Mouse (Mus musculus) lung, postnatal 14 days (tissue): ENCODE results near the gene Rimbp2.
A peak's percentile ranks its signal among the peaks of the same experiment; 100 is the strongest.
"Not testable (repeated sequence)": the region's sequence is repeated elsewhere in the genome, so short reads cannot be mapped to it uniquely, and the experiment has no call there.

ENCODE experiments used
- DNase-seq: peaks from one replicate; pipeline ENCODE4 v3.0.0; 2021

Rimbp2 gene

DNA sequence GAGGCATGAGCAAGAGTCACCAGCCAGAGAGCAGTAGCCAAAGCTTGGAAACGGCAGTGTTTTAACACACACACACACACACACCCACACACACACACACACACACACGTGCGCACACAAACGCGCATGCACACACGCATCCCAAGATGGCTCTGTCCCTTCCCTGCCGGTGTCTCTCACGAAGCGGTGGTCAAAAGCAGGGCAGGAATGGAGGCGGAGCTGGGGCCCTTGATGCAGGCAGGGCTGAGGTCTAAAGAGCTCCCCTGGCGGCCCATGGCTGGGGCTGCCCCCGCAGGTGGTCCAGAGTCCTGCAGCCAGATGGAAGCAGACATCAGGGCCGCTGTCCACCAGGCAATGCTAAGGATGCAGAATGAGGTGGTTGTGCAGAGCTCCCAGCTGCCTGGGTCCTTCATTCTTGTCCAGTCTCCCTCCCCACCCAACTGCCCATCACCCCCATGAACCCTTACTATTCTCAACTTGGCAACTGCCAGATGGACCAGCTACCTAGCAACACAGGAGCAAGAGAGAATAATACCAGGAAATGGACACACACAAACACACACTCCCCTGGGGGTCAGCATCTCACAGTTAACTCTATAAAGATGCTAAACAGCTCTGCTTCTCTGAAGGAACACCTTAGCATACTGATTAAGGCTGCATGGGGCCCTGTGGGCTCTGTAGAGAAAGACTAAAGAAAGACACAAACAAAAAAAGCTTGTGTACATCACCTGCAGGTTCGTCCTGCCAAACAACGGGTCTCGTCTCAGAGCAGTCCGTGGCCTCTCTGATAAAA is at the start of gene Rimbp2:
Gene Rimbp2 (minus strand): TSS at position 209 of the 793 bp plus-strand sequence.
- DNase-seq = no peak

GRCm38 (mm10) chr5:129002571-129003011 is 49.3 kb upstream of the Rimbp2 start:
- DNase-seq = peak; percentile 16

- DNase-seq = no peak
Observed at GRCm38 (mm10) chr5:129000706-129001468, 47.6 kb upstream of the Rimbp2 start.

DNA sequence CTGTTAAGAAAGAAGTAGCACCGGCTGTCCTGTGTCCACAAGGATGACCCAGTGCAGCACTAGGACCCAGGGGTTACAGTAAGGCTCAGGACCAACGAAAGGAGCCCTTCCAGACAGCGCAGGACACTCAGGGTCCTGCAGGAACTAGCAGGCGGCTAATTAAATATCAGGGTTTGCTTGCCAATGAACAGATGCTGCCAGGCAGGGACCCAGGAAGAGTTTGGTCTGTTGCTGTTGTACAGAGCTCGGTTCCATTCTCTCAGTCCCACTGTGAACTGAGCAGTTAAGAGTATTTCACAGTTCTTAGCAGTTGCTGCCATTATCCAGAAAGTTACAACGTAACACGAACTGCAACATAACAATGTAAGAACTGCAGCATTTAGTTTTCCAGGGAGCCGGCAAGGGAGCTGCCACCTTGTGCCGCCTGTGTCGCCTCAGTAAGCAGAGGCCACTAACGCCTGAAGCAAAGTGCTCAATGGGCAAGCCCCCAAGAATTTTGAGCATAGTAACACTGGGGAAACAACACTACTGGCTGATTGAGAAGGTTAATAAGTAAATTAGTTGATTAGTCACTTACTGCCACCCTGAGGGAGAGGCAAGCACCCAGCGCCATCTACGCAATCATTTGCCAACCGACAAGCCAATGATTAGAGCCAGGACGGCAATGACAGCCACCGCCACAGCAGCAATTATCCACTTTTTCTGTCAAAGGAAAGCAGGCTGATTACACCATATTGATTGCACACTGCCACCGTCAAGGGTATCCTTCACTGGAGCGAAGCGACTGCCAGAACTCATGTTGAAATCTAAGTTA is 34.1 kb upstream of the Rimbp2 start:
- DNase-seq = no peak

GRCm38 (mm10) chr5:128985946-128986345 is 32.7 kb upstream of the Rimbp2 start:
- no peak for DNase-seq

GRCm38 (mm10) chr5:128984536-128984935 is 31.2 kb upstream of the Rimbp2 start:
- DNase-seq = no peak

DNA sequence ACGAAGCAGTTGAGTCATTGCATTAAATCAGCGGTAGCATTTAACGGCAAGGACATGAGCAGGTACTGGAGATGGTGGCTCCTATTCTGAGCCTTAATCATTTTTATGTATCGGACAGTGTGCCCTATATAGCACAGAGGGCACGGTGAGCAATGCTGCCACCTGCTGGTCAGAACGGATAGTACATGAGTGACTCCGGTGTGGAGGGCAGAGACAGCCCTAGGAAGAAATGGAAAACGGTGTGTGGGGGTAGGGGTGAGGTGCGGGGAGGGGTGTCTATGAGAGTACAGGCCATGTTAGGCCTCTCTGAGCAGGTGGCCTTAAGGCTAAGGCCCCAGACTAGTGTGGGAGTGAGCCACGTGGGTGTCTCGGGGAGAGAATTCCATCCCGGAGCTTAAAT is 28.3 kb upstream of the Rimbp2 start:
- peak; percentile 73 for DNase-seq

GRCm38 (mm10) chr5:128980857-128981256 is 27.6 kb upstream of the Rimbp2 start:
- no peak for DNase-seq

- no peak for DNase-seq
Observed at GRCm38 (mm10) chr5:128978957-128979356, 25.7 kb upstream of the Rimbp2 start.

DNA sequence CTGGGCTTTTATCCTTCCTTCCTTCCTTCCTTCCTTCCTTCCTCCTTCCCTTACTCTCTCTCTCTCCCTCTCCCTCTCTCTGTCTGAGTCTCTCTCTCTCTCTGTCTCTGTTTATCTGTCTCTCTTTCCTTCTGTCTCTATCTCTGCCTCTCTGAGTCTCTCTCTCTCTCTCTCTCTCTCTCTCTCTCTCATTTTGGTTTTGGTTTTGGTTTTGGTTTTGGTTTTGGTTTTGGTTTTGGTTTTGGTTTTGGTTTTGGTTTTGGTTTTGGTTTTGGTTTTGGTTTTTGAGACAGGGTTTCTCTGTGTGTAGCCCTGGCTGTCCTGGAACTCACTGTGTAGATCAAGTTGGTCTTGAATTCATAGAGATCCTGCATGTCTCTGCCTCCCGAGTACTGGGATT is 24.2 kb upstream of the Rimbp2 start:
- DNase-seq = not testable (repeated sequence)

DNA sequence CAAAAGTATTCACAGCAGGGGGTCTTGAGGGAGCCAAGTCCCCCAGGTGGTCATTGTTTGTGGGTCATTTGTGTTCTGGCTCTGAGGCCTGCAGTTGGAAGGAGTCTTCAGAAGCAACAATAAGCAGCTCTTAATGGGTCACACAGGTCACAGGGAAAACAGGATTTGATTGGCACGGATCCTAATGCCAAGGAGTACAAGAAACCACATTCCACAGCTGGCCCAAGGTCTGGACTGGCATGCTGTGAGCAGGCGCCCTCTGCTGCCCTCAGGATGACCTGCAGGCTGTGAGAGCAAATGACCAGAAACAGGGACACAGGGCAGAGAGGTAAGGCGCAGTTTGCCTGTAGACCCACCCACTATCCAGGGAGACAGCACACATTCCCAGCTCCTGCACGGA is 23.0 kb upstream of the Rimbp2 start:
- DNase-seq = peak; percentile 17

DNA sequence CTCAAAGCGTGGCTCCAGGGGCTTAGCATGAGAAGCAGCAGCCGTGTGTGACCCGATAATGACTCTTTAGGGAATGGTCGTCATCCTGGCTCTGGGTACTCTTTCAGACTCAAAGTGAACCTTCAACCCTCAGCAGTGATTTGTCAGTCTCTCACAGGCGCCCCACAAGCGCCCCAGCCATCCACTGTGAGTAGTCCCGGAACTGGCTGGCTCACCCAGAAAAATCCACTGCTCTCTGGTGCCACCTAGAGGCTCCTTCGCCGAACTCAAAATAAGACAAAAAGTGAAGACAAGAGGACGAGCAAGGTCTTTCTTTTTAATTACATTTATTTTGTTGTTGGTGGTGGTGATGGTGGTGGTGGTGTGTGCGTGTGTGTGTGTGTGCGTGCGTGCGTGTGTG is 18.0 kb upstream of the Rimbp2 start:
- peak; percentile 69 for DNase-seq

DNA sequence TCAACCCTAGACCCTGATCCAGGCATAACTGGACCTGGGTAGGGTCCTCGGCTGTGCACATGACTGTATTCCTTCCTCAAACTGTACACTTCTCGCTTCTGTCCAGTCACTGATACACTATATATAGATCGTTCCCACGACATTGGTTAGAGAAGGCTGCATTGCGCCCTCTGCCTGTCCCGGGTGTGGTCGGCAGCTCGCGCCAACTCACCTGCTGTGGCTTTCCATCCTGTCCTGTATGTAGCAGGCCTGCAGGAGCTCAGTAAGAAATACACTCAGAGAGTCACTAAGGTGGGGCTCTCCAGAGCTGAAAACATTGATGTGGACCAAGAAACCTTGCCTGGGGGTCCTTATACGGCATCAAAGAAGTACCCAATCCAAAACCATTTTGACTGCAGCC is 17.6 kb upstream of the Rimbp2 start:
- DNase-seq = no peak

GRCm38 (mm10) chr5:128964353-128964752 is 11.1 kb upstream of the Rimbp2 start:
- no peak for DNase-seq

DNA sequence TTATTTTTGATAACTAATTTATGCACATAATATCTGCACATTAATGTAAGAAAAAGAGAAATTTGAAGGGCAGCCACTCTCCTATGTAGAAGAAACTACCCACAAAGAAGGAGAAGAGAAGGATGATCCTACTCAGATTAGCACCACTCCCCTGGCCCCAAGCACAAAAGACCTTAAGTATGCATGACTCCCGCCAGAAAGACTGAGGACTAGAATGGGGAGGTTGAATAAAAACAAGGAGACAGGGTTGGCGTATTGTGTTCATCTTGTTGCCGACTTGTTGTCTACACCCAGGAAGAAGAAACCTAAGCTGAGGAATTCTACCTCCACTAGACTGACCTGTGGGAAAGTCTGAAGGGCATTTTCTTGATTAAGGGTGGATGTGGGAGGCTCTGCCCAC is 5.6 kb upstream of the Rimbp2 start:
- DNase-seq = no peak

GRCm38 (mm10) chr5:128954371-128954770 is 1.1 kb upstream of the Rimbp2 start:
- not testable (repeated sequence) for DNase-seq

DNA sequence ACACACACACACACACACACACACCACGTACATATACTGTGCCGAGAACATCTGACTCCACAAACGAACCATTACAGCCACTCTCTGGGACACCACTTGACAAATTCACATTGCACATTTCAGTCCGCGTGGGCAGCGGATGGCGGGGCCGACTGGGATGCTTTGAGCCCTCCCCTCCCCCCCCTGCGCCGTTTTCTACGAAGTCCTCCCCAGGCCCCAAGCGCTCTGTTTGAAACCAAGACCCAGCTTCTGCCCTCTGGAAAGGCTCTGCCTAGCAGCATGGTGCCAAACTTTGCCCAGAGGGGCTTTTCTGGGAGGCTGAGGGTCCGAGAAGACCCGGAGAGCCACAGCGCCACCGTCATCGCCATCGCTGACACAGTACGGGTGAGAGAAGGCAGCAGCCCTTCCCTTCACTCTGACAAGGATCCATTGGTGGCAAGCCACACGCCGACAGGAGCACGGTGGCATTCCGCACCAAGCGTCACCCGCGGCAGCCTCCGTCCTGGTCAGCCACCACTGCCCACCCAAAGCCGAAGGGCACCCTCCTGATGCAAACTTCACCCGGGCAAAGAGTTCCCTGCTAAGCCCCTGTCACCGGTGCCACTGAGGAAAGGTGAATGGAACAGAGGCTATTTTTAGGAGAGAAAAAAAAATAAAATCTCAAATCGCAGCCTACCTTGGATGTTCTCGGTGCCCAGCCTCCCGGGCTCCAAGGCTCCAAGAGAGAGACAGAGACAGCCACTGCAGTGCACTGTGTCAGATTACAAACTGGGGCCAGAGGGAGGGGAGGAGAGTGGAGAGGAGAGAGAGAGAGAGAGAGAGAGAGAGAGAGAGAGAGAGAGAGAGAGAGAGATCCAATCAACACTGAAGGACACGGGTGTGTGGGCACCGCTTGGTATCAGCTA is 743 bp downstream of the Rimbp2 start:
- no peak for DNase-seq

GRCm38 (mm10) chr5:128951472-128951871 is 1.8 kb downstream of the Rimbp2 start:
- no peak for DNase-seq

DNA sequence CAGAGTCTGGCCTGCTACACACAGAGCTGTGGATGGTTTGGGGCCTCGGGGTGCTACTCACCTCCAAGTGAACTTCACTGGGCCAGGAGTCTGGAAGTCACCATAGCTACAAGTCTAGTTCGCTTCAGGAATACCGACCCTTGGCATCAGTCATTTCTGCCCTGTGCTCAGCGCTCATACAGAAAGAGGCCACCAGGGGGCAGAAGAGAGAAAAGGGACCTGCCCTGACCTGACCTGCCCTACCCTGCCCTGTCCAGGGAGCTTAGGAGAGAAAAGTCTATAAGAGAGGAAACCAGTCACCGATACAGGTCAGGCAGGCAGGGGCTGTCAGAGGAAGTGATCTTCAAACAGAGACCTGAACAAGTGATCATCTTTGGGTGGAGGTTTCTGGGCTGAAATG is 6.2 kb downstream of the Rimbp2 start:
- peak; percentile 24 for DNase-seq

DNA sequence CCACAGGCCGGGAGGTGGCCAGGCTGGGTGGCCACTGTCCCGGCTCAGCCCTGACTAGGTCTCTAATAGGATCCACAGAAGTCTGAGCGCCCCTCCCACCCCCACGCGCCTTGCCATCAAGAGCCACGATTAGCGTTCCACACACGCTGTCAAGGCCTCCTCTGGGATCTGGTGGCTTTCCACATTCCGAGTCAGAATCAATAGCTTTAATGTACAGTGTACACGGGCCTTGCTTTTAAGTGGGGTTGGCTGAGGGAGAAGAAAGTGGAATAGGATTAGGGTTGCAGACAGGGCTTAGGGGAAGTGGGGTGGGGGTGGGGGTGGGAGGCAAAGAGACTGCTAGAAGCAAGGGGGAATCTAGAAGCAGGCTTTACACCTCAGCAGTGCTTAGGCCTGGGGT is 12.8 kb downstream of the Rimbp2 start:
- no peak for DNase-seq

GRCm38 (mm10) chr5:128935359-128935899 is 17.9 kb downstream of the Rimbp2 start:
- DNase-seq = no peak

- no peak for DNase-seq
Observed at GRCm38 (mm10) chr5:128932776-128933175, 20.5 kb downstream of the Rimbp2 start.
